Mouse (Mus musculus): Measurements from ENCODE around the gene Arf3.

The Arf3 gene

DNA sequence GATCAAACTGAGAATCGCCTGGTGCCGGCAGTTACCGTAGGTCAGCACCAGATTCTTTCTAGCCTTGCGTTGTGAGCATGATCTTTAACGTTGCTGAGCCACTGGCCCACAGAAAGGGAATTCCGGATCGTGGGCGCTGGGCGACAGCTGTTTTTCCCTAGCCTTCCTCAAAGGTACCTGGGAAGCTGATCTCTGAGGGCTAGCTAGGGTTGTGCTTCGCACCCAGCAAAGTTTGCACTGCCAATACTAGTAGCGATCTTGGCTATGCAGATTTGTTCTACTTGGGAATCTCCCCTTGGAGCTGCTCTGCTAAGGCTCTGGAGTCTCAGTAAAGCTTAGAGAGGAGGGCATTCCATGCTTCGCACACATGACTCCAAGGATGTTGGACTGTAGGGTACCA, 28.2 kb upstream of the Arf3 start:
- DNase-seq (ENCODE audit: inconsistent age in 2 of 2, low spot score in 1 of 2), result peak in 1 of 2 experiments; percentile 44

DNA sequence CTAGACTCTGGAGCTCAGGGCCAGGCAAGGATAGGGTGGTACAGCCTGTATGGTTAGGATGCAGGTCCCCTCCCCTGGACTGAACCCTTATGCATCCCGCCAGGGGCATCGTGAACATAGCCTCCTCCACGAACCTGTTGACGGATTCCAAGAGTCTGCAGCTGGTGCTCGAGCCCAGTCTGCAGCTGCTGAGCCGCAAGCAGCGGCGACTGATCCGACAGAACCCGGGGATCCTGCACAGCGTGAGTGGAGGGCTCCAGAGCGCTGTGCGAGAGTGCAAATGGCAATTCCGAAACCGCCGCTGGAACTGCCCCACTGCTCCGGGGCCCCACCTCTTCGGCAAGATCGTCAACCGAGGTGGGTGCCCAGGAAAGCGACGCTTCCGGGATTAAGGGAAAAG, 27.7 kb upstream of the Arf3 start:
- no peak for DNase-seq (ENCODE audit: inconsistent age in 2 of 2, low spot score in 1 of 2)

DNA sequence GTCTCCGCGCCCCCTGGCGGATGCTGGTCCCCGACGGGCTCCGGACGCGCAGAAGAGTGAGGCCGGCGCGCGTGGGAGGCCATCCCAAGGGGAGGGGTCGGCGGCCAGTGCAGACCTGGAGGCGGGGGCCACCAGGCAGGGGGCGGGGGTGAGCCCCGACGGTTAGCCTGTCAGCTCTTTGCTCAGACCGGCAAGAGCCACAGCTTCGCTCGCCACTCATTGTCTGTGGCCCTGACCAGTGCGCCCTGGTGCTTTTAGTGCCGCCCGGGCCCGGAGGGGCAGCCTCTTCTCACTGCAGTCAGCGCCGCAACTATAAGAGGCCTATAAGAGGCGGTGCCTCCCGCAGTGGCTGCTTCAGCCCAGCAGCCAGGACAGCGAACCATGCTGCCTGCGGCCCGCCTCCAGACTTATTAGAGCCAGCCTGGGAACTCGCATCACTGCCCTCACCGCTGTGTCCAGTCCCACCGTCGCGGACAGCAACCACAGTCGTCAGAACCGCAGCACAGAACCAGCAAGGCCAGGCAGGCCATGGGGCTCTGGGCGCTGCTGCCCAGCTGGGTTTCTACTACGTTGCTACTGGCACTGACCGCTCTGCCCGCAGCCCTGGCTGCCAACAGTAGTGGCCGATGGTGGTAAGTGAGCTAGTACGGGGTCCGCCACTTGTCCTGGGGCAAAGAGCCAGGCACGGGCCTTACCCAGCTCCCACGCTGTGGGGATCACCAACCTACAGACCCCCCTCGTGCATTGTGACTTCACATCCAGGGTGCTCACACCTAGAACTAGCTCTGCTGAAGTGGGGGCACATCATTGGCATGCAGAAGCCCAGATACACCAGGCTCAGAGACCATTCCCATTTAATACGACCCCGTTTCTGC, 26.9 kb upstream of the Arf3 start, which contains the start of gene Wnt1:
Wnt1 (plus strand) TSS at position 197 of the 875 bp plus-strand sequence.
- peak in 1 of 2 experiments; percentile 47 for DNase-seq (ENCODE audit: inconsistent age in 2 of 2, low spot score in 1 of 2)

DNA sequence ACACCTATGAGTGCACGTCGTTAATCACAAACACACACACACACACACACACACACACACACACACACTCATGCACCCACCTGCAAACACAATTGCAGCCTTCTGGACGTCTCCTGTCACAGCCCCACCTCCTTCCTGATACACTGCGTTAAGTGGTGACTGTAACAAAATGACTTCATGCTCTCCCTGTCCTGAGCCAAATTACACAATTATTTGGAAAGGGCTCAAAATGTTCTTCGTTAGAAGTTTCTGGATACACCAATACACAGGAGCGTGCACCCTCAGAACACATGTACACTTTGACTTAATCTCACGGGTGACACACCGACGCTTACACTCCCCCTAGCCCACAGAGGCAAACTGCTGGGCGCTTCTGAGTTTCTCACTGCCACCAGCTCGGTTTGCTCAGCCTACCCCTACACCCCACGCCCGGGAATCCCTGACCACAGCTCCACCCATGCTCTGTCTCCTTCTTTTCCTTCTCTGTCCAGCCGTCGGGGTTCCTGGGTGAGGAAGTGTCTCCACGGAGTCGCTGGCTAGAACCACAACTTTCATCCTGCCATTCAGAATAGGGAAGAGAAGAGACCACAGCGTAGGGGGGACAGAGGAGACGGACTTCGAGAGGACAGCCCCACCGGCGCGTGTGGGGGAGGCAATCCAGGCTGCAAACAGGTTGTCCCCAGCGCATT, 26.1 kb upstream of the Arf3 start:
- DNase-seq (ENCODE audit: inconsistent age in 2 of 2, low spot score in 1 of 2), result peak in 1 of 2 experiments; percentile 79

DNA sequence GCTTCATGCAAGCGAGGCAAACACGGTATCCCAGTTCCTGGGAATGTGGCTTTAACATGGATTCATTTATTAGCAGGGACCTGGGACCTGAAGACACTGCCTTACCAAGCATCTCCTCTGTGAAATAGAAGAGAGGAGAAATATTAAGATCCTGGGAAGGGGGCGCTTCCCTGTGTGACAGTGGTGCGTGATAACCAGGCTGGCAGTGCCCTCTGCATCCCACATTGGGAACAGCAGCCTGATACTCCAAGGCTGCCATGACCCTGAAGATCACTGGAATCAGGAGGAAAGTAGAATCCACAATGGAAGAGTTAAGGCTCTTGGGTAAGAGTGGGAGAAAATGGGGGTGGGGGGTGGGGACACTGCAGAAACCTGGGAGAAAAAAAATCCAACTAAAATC, 24.9 kb upstream of the Arf3 start:
- DNase-seq (ENCODE audit: inconsistent age in 2 of 2, low spot score in 1 of 2), result no peak

- no peak for DNase-seq (ENCODE audit: inconsistent age in 2 of 2, low spot score in 1 of 2)
Observed at GRCm38 (mm10) chr15:98785744-98786143, 22.7 kb upstream of the Arf3 start.

DNA sequence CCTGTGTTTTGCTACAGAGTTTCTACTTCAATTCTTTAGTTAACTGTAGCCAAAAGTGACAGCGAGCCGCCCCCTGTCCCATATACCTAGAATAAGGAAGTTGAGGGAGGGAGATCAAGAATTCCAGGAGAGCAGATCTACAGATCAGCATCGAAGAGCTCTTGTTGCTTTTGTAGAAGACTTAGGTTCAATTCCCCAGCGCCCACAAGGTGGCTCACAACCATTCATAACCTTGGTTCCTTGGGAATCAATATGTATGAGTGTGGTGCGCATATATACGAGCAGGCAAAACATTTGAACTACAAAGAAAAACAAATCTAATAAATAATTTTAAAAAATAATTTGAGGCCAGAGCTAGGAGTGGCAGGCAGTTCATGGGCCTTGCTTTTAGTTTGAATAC, 18.2 kb upstream of the Arf3 start:
- no peak for DNase-seq (ENCODE audit: inconsistent age in 2 of 2, low spot score in 1 of 2)

DNA sequence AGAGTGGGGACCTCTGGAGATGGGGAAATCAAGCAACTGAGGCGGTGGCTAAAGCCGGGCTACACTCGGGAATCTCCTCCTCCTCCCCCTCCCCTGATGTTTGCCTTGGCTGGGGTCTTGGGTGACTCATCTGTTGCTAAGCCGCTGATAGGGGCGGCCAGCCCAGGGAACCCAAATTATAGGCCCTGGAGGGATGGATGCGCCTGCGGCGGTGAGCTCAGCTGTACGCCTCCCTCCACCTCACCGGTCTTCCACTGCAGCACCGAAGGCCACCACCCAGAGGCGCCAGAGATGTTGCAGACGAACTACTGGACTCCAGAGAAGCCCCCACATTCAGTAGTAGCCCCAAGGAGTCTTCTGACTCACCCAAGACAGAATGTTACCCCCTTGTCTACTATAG, 17.6 kb upstream of the Arf3 start:
- DNase-seq (ENCODE audit: inconsistent age in 2 of 2, low spot score in 1 of 2), result no peak

- DNase-seq (ENCODE audit: inconsistent age in 2 of 2, low spot score in 1 of 2), result peak in 1 of 2 experiments; percentile 44
Observed at GRCm38 (mm10) chr15:98780075-98780474, 17.1 kb upstream of the Arf3 start.

DNA sequence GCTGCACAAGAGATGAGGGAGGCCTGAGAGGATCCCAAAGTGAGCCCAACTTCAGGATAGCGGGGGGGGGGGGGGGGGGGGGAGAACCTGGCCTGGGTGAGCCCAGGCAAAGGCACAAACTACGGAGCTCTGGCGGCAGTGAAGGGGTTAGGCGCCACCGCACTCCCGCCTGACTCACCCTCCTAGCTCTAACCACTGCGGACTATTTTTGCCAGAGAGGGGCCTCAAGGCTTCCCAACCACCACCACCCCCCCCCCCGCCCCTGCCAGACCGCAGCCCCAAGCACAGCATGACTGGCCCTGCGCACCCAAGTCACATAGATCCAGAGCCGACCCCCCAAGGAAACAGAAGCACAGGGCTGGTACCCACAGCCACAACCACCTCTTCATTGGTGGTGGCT, 15.8 kb upstream of the Arf3 start:
- DNase-seq (ENCODE audit: inconsistent age in 2 of 2, low spot score in 1 of 2), result no peak

GRCm38 (mm10) chr15:98778191-98778770, 15.3 kb upstream of the Arf3 start:
- no peak for DNase-seq (ENCODE audit: inconsistent age in 2 of 2, low spot score in 1 of 2)

DNA sequence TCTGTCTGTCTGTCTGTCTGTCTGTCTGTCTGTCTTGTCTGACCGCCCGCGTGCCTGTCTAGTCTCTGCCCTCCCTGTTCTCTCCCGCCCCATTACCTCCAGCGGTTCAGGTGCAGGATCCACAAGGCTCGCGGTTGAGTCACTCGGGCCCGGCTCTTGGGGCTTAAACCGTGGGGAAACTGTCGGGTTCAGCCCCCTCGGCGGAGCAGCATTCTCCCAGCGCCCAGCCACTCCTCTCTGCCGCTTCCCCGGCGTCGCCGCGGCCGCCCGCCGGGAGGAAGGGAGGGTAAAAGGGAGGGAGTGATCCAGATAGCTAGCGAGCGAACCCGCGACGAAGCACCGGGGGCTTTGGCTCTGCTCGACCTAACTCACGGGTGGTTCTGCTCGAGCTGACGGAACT, 14.7 kb upstream of the Arf3 start, which contains the start of gene Wnt10b:
Wnt10b (minus strand) TSS at position 389 of the 400 bp plus-strand sequence.
- DNase-seq (ENCODE audit: inconsistent age in 2 of 2, low spot score in 1 of 2), result peak in 1 of 2 experiments; percentile 65

DNA sequence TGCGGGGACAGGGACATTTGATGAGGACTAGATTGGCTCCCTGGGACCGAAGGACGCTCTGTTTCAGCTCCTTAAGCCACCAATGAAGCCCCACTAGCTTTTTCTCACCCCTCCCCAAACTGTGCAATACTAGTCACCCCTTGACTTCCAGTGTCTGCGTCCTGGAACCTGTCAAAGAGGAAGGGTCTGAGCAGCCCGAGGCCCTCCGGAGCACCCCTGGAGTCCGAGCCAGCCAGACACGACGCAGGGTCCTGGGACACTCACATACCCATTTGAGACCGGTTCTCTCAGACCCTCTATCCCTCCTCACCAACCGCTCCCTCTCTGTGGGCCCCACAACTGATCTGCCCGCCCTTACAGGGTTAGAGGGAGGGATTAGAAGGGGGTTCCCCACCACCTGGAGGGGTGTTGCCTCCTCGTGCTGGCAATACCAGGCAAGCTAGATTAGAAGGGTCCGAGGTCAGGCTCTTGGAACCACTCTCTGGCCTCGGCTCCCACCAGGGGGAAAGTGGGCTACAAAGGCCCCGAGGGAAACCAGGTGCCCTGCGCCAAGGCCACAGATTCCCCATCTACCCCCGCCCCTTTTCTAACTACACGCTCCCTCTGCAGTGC, 14.1 kb upstream of the Arf3 start:
- no peak for DNase-seq (ENCODE audit: inconsistent age in 2 of 2, low spot score in 1 of 2)

DNA sequence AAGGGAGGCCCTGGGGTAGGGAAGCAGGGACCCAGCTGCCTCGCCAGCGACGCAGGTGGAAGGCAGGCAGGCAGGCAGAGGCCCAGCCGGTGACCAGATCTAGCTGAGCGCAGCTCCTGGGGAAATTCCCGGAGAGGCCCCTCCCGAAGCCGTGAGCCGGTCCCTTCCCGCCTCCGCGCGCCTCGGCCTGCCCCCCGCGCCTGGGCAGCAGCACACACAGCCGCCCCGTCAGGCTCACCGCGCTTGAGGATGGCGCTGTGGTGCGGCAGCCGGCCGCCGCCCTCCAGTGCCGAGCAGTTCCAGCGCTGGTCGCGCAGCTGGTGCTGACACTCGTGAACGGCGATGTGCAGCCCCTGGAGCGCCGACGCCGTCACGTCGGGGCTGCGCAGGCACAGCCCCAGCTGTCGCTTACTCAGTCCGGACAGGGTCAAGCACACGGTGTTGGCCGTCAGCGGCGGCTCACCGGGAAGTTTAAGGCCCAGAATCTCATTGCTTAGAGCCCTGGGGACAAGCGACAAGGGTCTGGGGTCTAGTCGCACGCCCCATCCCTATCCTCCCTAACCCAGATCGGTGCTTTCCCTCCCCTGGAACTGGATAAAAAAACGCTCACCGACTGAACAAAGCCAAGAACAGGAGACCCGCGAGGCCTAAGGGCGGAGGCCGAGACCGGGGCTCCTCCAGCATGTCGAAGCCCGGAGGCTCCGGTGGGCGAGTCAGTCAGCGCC, 13.4 kb upstream of the Arf3 start:
- no peak for DNase-seq (ENCODE audit: inconsistent age in 2 of 2, low spot score in 1 of 2)

DNA sequence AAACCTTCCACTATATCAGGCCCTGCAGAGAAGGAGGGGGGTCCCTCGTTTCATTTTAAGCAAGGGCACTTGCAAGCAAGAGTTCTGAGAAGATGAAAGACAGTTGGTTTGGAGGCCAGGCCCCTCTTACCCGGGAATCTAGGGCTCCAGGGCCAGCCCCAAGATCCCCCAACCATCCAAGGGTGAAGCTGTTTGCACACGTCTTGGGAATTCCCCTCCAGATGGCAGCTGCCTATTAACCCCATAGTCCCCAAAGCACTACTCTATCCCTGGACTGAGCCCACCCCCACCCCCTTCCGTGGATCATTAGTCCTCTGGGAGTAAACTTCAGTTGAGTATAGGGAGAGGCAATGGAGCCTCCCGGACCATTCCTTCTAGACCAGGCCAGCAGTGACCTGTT, 12.5 kb upstream of the Arf3 start:
- DNase-seq (ENCODE audit: inconsistent age in 2 of 2, low spot score in 1 of 2), result no peak

GRCm38 (mm10) chr15:98774096-98774495, 11.1 kb upstream of the Arf3 start:
- DNase-seq (ENCODE audit: inconsistent age in 2 of 2, low spot score in 1 of 2), result no peak

DNA sequence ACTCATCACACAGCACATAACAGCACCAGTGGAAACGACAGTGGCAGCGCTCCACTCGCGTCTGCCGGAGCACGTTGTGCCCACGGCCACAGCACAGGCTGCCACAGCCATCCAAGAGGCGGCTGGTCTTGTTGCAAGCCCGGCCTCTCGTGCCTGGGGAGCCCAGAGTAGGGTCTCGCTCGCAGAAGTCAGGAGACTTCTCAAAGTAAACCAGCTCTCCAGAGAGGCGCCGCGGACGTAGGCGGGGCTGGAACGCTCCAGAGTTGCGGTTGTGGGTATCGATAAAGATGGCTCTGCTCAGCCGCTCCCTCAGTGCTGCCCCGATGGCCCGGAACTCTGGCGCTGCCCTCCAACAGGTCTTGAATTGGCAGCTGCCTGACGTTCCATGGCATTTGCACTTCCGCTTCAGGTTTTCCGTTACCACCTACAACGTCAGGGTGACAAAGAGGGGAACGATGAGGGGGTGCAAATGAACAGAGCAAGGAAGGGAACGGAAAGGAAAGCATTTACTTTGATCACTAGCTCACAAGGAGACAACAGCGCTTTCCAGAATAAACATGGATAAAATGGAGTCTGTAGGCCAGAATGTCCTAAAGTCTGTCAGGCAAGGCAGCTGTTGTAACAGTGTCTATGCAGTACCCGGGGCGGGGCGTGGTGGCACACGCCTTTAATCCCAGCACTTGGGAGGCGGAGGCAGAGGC, 9.6 kb upstream of the Arf3 start:
- peak in 1 of 2 experiments; percentile 74 for DNase-seq (ENCODE audit: inconsistent age in 2 of 2, low spot score in 1 of 2)

DNA sequence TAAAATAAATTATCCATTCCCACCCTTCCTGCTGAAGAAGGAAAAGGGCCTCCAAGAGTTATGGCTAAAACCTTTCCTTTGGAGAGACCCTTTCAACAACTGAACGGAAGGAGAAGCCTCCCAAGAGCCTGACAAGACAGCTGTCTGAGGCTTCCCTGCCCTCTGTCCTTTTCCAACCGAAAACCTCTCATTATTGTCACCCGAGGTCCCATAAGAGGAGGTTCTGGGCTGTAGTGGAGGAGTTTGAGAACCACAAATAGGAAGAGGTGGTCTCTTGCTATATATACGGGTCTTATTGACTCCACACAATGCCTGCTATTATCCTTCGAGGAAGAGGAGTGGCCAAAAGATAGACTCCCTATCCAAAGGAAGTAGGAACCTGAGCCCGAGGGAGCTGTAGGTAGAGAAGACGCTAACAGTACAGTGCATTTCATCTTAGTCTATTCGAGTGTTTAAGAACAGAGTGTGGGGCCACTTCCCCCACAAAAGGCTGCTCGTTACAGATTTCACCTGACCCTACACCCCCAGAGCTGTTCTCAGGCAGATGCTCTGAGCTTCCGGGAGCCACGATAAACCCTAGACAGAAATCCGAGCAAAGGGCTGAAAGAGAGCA, 8.9 kb upstream of the Arf3 start:
- no peak for DNase-seq (ENCODE audit: inconsistent age in 2 of 2, low spot score in 1 of 2)

- no peak for DNase-seq (ENCODE audit: inconsistent age in 2 of 2, low spot score in 1 of 2)
Observed at GRCm38 (mm10) chr15:98768259-98768658, 5.2 kb upstream of the Arf3 start.

DNA sequence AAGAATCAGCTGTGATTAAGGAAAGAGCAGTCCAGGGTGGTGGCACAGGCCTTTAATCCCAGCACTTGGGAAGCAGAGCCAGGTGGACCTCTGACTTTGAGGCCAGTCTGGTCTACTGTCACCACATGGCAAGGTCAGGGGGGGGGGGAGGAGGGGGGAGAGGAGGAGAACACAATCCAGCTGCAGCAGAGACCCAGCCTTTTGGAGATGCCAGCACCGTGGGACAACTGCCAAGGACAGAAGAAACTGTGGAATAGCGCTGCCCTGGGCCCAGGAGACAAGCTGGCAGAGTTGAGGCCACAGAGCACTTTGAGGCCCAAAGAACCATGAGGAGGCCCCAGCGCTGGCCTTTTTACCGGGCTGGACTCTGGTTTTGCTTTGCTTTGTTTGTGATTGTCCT, 2.9 kb upstream of the Arf3 start:
- peak; percentile 55 to 58 for DNase-seq (ENCODE audit: inconsistent age in 2 of 2, low spot score in 1 of 2)
